Mouse (Mus musculus) stomach, embryonic 16.5 days (tissue): Measurements from ENCODE around the gene Gm10031. TPM values are rescaled to one million over a fixed set of nuclear protein-coding genes. Genes with fewer than 3 reads are reported as not detected.

Source experiments
- ATAC-seq: fragments of 200-750 bp; cut with Nextera tagmentation; 2 replicates; pipeline ENCODE4 v1.8.0; 2017; ENCODE audit warnings: moderate number of reproducible peaks, moderate TSS enrichment; ENCODE audit not compliant: insufficient read depth, low FRiP score
- H3K27ac ChIP-seq: fragments of 300-500 bp; sonication (generic); 2 replicates; pipeline ENCODE4 v1.5.1; 2014; ENCODE audit warnings: low read length
- H3K27me3 ChIP-seq: fragments of 300-500 bp; sonication (generic); 2 replicates; pipeline ENCODE4 v1.6.1; 2014; ENCODE audit warnings: low read length, control low read depth, mixed read lengths; ENCODE audit not compliant: control insufficient read depth, insufficient read depth
- H3K36me3 ChIP-seq: fragments of 300-500 bp; sonication (generic); 2 replicates; pipeline ENCODE4 v1.6.1; 2014; ENCODE audit warnings: low read length; ENCODE audit not compliant: control insufficient read depth, insufficient read depth
- H3K4me1 ChIP-seq: fragments of 300-500 bp; sonication (generic); 2 replicates; pipeline ENCODE4 v1.6.1; 2014; ENCODE audit warnings: low read length, control low read depth, mixed read lengths; ENCODE audit not compliant: control insufficient read depth, insufficient read depth
- H3K4me2 ChIP-seq: fragments of 300-500 bp; sonication (generic); 2 replicates; pipeline ENCODE4 v1.6.1; 2014; ENCODE audit warnings: low read depth, low read length, mixed read lengths
- H3K4me3 ChIP-seq: fragments of 300-500 bp; sonication (generic); replicated peaks from 2 replicates; pipeline ENCODE4 v1.5.1; 2014; ENCODE audit warnings: mild to moderate bottlenecking, low read length
- H3K9ac ChIP-seq: fragments of 300-500 bp; sonication (generic); 2 replicates; pipeline ENCODE4 v1.6.1; 2014; ENCODE audit warnings: low read length
- H3K9me3 ChIP-seq: fragments of 300-500 bp; sonication (generic); replicated peaks from 2 replicates; pipeline ENCODE4 v1.6.1; 2016; ENCODE audit warnings: low read length, control low read depth; ENCODE audit not compliant: control insufficient read depth
- WGBS: fragments of 180-500 bp; shearing (Covaris S2); extraction: QIAGEN DNeasy Blood & Tissue Kit; methylation state at CpG from one replicate; pipeline ENCODE4 v1.1.7; 2014; 5-methylcytosine and 5-hydroxymethylcytosine counted together
- polyA plus RNA-seq: library from polyadenylated mRNA; unstranded; fragments of >200 nt; fragmentation: Nextera tagmentation; extraction: Ambion mirVana; gene quantifications from 2 replicates; pipeline ENCODE4 v1.2.1, GENCODE M21; 2015

Gene Gm10031
- polyA plus RNA-seq, 1 experiment from 2014 or later: 0.09 TPM

DNA sequence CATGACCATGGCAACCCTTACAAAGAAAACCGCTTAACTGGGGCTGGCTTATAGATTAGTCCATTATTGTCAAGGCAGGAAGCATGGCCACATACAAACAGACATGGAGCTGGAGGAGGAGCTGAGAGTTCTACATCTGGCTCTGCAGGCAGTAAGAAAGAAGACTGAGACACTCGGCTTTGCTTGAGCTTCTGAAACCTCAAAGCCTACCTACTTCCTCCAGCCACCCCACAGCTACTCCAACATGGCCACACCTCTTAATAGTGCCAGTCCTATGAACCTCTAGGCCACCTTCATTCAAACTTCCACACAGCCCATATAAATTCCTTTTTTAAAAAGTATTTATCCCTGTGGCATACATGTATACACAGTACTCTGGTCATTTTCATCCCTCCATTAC, 13.2 kb downstream of the Gm10031 start:
- Histone ChIP-seq H3K9ac (no peak overlapping the region), H3K4me3 (no peak overlapping the region), H3K27me3 (no peaks in the 10 kb centered on the region), H3K9me3 (no peaks in the 10 kb centered on the region), H3K36me3 (no peaks in the 10 kb centered on the region), H3K4me1 (no peaks in the 10 kb centered on the region), H3K27ac (no peak overlapping the region), H3K4me2 (no peak overlapping the region)
- 65% methylated on average over 2 of the region's 2 CpGs for WGBS
- no peak for ATAC-seq

GRCm38 (mm10) chr1:156537701-156538100, 13.9 kb downstream of the Gm10031 start:
- no peak for ATAC-seq

DNA sequence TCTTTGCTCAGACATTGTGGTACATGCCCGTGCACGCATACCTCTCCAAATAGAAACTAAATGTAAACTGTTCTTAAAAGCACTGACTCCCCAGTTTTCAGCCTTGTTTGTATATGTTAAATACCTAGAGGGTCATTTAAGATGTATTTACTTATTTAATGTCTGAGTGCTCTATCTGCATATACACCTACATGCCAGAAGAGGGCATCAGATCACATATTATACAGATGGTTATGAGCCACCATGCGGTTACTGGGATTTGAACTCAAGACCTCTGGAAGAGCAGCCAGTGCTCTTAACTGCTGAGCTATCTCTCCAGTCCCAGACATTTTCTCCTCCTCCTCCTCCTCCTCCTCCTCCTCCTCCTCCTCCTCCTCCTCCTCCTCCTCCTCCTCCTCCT, 14.6 kb downstream of the Gm10031 start:
- Histone ChIP-seq H3K4me1 (no peaks in the 10 kb centered on the region), H3K36me3 (no peaks in the 10 kb centered on the region), H3K9ac (no peak overlapping the region), H3K9me3 (no peaks in the 10 kb centered on the region), H3K27me3 (no peaks in the 10 kb centered on the region), H3K27ac (no peak overlapping the region), H3K4me3 (no peak overlapping the region), H3K4me2 (no peak overlapping the region)
- WGBS: 64% methylated on average over 3 of the region's 3 CpGs
- no peak for ATAC-seq

More at GRCm38 (mm10) chr1:156537701-156538100, 13.9 kb downstream of the Gm10031 start:
- no peaks in the 10 kb centered on the region for H3K36me3 ChIP-seq
- H3K27me3 ChIP-seq: no peaks in the 10 kb centered on the region
- no peak overlapping the region for H3K9ac ChIP-seq
- WGBS: 90% methylated on average over 6 of the region's 6 CpGs
- no peaks in the 10 kb centered on the region for H3K4me1 ChIP-seq
- H3K27ac ChIP-seq: no peak overlapping the region
- H3K4me3 ChIP-seq: no peak overlapping the region
- H3K4me2 ChIP-seq: no peak overlapping the region
- no peaks in the 10 kb centered on the region for H3K9me3 ChIP-seq

- Histone ChIP-seq H3K4me1 (0 out of 2 replicates have a peak, but pooled peaks cover 4% of the 10 kb centered on the region), H3K9ac (no peak overlapping the region), H3K4me2 (no peak overlapping the region), H3K4me3 (no peak overlapping the region), H3K36me3 (no peaks in the 10 kb centered on the region), H3K27ac (no peak overlapping the region), H3K9me3 (no peaks in the 10 kb centered on the region), H3K27me3 (no peaks in the 10 kb centered on the region)
- ATAC-seq: no peak
- 39% methylated on average over 4 of the region's 4 CpGs for WGBS
Measured at GRCm38 (mm10) chr1:156539787-156540560, 16.2 kb downstream of the Gm10031 start.

DNA sequence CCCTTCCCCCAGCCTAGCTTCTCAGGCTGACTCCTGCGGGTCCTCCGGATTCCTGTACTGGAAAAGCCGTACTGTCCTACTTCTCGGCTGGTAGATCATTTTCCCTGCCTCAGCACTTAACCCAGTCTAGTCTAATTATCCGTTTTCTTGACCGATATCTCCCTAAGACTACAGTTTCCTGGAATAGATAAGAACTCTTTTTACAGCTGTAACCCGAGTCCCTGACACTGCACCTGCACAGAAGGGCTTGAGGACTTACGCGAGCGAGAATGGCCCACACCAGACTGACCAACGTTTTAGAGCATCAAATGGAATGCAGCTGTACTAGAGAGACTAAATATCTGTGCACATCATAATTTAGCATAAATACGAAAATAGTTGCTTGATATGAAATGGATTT, 20.2 kb downstream of the Gm10031 start:
- Histone ChIP-seq H3K4me2 (0 out of 2 replicates have a peak overlapping the region, but pooled peaks have one; percentile 9), H3K36me3 (no peaks in the 10 kb centered on the region), H3K27me3 (no peaks in the 10 kb centered on the region), H3K4me3 (no peak overlapping the region), H3K9ac (no peak overlapping the region), H3K4me1 (0 out of 2 replicates have a peak, but pooled peaks cover 4% of the 10 kb centered on the region), H3K27ac (no peak overlapping the region), H3K9me3 (no peaks in the 10 kb centered on the region)
- WGBS: 18% methylated on average over 12 of the region's 12 CpGs
- no peak for ATAC-seq

DNA sequence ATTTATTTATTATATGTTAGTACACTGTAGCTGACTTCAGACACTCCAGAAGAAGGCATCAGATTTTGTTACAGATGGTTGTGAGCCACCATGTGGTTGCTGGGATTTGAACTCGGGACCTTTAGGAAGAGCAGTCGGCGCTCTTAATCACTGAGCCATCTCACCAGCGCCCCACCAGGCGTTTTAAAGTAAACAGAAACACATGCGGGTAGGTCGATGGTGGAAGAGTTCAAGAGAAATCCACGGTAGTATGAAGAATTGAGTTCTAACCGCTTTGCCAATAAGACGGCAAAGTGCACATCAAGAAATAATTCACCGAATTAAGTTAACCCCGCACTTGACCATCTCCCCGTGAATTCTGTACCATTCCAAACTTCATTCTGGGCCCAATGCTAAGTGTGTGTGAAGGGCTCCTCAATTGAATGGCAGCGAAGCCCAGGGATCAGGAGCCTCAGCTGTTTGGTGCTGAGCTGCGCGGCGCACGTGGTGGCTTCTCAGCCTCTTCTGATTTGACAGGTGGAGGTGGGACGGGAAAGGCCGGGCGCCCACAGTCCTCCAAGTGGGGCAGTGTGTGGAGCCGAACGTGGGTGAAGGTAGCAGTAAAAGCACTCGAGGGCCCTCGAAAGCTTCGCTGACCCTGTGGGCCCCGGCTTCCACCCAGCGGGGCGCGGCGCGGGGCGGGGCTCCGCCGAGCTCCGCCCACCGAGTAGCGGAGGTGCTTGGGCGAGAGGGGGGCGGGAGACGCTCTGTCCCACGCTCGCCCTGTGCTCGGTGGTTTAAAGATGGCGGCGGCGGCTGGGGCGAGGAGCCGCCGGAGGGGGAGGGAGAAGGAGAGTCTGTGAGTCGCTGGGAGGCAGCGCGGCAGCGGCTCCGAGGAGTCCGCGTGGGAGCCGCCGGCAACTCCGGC, 34.5 kb downstream of the Gm10031 start, which contains the start of gene Abl2:
TSS of gene Abl2 (plus strand) at position 763 of the 907 bp plus-strand sequence.
- Histone ChIP-seq H3K4me3 (peak within 1 kb of the TSS; percentile 99), H3K4me1 (no peaks in the 10 kb centered on the region), H3K9ac (peak within 1 kb of the TSS; percentile 100), H3K27me3 (no peaks in the 10 kb centered on the region), H3K36me3 (no peaks in the 10 kb centered on the region), H3K9me3 (no peaks in the 10 kb centered on the region), H3K4me2 (peak within 1 kb of the TSS; percentile 85), H3K27ac (peak within 1 kb of the TSS; percentile 90)
- WGBS: 8% methylated on average over 55 of the region's 60 CpGs
- peak; percentile 97 for ATAC-seq

GRCm38 (mm10) chr1:156558950-156559640, 35.3 kb downstream of the Gm10031 start:
- no peaks in the 10 kb centered on the region for H3K27me3 ChIP-seq
- H3K36me3 ChIP-seq: no peaks in the 10 kb centered on the region
- no peaks in the 10 kb centered on the region for H3K9me3 ChIP-seq
- H3K4me1 ChIP-seq: no peaks in the 10 kb centered on the region
- peak; percentile 51 for ATAC-seq
- peak overlapping the region; percentile 85 for H3K4me2 ChIP-seq
- peak overlapping the region; percentile 90 for H3K27ac ChIP-seq
- 1% methylated on average over 65 of the region's 66 CpGs for WGBS
- H3K4me3 ChIP-seq: peak overlapping the region; percentile 99
- H3K9ac ChIP-seq: peak overlapping the region; percentile 100

GRCm38 (mm10) chr1:156559641-156560020, 35.8 kb downstream of the Gm10031 start:
- no peak for ATAC-seq
- Histone ChIP-seq H3K9ac (peak overlapping the region; percentile 100), H3K27me3 (no peaks in the 10 kb centered on the region), H3K27ac (peak overlapping the region; percentile 90; the same call in 1 of the 2 replicates), H3K4me1 (no peaks in the 10 kb centered on the region), H3K4me3 (peak overlapping the region; percentile 99), H3K4me2 (peak overlapping the region; percentile 85), H3K9me3 (no peaks in the 10 kb centered on the region), H3K36me3 (no peaks in the 10 kb centered on the region)
- WGBS: 11% methylated on average over 8 of the region's 8 CpGs
